Mouse (Mus musculus) testis, postnatal 10 days (tissue): ENCODE measurements around the gene Cpsf6.

Source experiments
- DNase-seq: peaks from one replicate; pipeline ENCODE4 v3.0.0; 2021; ENCODE audit warnings: low spot score

Cpsf6 gene

DNA sequence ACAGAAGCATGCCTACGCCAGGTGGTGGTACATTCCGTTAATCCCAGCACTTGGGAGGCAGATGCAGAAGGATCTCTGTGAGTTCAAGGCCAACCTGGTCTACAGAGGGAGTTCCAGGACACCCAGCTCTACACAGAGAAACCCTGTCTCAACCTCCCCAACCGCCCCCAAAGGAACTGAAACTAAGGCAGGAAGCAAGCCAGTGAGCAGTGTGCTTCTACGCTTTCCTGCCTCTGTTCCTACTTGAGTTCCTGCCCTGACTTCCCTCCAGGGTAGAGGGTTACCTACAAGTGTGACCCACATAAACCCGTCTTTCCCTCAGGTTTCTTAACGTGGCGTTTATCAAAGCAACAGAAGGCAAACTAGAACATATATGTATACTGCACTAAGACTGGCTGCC, 56.0 kb downstream of the Cpsf6 start:
- no peak for DNase-seq

DNA sequence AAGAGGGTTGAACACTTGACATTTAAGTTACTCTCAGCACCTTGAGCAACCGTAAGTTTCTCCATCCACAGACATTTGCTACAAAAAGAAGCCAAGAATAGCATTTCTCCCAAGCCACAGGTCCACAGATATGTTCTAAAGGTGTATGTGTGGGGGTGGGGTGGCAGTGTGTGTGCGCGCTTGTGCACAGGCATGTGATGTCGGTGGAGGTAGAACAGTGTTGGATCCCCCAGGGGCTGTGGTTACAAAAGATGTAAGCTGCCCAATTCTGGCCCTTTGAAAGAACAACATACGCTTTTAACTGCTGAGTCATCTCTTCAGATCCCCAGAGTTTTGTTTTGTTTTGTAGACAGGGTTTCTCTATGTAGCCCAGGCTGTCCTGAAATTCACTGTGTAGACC, 57.2 kb downstream of the Cpsf6 start:
- no peak for DNase-seq

DNA sequence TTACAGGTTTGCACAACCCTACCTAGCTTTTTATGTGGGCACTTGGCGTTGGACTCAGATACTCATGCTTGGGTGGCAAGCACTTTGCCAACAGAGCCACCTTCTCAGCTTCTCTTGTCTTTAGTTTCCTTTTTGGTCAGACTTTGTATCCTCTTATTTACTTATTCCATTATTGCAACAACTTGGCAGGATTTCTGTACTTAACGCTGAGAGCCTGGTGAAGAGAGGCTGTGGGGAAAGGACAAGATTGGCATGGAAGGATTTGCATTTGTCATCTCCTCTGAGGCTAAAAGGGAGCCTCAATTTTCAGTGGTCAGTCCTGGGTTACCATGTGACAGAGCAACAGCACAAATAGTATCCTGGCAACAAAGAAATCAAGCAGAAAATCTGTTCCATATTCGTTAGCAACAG, 59.2 kb downstream of the Cpsf6 start:
- DNase-seq: no peak

DNA sequence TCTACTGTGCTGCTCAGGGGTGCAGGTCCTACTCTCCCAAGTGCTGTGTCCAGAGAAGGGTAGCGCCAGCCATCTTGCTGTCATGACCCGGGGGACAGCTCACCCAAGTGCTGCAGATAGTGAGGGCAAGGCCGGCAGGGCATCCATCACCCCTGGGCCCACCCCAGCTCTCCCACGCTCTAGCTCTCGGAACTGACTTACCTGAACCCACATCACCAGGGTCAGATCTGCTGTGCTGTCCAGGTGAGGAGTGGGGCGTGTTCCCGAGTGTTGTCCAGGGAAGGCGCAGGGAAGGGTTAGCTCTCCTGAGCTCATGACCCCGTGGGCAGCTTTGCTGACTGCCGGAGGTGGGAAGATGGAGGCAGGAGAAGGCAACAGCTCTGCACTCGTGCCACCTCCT, 63.4 kb downstream of the Cpsf6 start:
- DNase-seq: no peak

DNA sequence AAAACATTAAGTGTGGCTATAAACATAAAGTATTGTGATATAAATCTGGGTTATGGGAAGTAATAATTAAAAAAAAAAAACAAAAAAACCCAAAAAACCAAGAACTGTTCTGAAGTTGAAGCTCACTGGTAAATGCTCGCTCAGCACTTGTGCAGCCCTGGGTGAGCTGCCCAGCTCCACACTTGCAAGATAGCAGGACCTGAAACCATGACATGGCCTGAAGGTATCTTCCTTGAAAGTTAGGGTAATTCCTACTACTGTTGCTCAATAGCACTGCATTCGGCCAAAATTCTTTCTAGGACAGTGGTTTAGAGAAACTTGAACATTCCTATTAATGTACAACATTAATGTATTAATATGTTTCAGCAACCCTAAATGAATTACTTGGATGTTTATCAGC, 66.7 kb downstream of the Cpsf6 start:
- no peak for DNase-seq

DNA sequence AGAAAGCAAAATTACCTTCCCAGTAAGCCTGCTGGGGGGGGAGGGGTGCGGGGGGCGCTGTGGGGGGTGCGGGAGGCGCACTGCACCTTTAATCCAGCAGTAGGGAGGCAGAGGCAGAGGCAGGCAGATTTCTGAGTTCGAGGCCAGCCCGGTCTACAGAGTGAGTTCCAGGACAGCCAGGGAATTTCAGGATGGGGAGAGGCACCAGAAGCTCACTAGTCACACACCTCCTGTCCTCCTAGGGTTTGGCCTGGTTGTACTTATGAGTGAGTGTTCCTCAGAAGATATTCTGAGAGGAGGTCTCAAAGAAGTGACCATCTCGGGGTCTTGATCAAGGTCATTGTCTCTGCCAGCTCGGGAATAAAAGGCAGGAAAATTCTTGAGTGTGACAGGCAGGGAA, 67.6 kb downstream of the Cpsf6 start:
- no peak for DNase-seq

DNA sequence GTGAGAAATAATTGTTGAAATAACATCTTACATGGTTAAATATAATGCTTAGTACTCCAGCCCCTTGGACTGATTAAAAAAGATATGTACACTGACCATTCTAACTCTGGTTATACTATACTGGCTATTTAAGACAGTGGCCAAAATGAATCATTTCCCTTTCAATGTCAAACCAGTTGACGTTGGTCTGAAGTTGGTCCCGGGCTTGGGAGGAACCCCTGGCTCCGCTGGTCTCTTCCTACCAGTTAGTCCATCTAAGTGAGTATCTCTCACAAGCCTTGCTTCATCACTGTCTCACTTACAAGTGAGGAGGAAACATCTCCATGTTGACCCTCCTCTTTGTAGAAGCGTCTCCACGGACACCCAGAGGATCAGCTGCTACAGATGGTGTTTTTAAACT, 75.4 kb downstream of the Cpsf6 start:
- DNase-seq: no peak

DNA sequence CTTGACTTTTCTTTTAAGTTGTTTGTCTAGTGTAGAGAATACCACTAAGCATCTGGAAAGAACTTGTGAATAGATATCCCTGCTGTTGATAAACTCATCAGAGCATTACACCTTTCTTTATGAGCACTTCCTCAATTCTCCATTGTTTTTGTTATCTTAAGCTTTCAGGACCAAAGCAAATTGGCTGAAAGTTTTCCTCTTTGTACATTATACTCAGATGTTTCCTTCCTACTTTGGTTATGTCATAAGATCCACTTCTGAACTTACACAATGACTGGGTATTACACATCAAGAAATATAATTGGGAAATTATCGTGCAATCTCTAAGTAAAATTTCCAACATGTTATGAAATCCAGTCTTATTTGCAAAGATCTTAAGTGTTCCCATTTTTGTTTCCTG, 78.1 kb downstream of the Cpsf6 start:
- no peak for DNase-seq

DNA sequence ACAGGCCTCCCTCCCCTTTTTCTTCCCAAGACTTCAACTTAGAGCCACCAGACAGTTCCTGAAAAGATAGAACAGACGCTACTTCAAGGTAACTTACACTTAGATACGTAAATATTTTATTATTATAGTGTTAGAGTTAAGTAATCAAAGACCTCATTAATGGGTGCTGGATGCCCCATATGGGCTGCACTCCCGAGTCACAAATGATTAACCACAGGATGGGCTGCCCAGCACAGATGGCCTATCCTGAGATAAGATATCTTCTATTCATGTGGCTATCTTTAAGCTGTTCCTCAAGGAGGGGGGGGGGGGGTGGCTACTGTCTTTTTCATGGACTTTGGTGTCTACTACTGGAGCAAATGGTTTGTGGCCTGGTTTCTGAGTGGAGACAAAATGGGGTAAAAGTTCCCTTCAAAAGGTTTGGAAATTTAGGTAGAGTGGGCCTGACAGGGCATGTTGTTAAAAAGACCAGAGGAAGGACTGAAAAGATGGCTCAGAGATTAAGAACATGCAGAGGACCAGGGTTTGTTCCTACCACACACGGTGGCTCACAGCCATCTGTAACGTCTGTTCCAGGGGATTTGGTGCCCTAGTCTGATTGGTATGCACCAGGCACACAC, 79.8 kb downstream of the Cpsf6 start:
- DNase-seq: no peak

DNA sequence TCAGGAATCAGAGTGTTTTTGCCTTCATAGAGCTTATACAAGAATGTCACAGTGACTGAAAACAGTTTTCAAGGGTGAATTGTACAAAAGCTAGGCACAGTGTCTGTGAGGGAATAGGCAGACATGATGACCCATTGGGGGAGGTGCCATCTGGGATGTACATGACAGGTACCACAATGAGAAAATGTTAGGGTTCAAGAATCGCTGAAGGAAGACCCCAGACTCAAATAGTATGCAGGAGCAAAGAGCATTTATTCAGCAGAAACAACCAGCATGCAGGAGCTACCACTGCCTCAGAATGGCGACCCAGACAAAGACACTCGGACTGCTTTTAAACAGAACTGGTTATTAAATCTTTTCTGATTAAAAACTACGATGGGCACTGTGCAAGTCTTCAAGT, 80.7 kb downstream of the Cpsf6 start:
- no peak for DNase-seq

DNA sequence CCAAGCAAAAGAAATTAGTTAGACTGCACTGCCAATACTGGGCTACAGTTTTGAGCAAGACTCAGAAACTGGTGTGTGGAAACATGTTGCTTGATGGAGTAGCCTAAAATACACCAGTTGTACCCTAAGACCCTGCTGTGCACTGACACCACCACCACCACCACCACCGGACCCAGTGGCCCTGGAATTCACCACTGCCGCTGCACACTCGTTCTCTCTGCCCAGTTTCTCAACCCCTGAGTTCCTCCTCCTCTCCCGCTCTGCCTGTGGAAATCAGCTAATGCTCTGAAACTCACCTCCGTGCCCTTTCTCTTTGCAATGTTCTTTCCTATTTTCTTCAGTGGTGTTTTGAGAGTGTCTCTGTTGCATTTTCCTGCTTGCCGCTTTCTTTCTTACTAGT, 81.5 kb downstream of the Cpsf6 start:
- no peak for DNase-seq
